Mouse (Mus musculus) T-helper 1 cell (primary cell): Measurements from ENCODE around the gene R3hdm2.

Source experiments
- in situ Hi-C: fragments of 300-600 bp; cut with MboI, MseI; formaldehyde crosslinking; loops from one replicate; pipeline ENCODE4 v1.15.1; 2025; ENCODE audit warnings: high pct_unique_total_duplicates

The R3hdm2 gene

GRCm38 (mm10) chr10:127491128-127491512 is 111.0 kb downstream of the R3hdm2 start:
- in situ Hi-C loops = no loop called here

- in situ Hi-C loops = no loop called here
Measured at GRCm38 (mm10) chr10:127492118-127492517, 112.0 kb downstream of the R3hdm2 start.

GRCm38 (mm10) chr10:127496156-127496555 is 116.0 kb downstream of the R3hdm2 start:
- in situ Hi-C loops = no loop called here

GRCm38 (mm10) chr10:127499516-127499915 is 119.4 kb downstream of the R3hdm2 start:
- in situ Hi-C loops = no loop called here

GRCm38 (mm10) chr10:127500042-127500441 is 119.9 kb downstream of the R3hdm2 start:
- in situ Hi-C loops = no loop called here

GRCm38 (mm10) chr10:127500894-127501893 is 121.1 kb downstream of the R3hdm2 start, which contains the start of gene Stac3:
Gene Stac3, plus strand, starts transcription at chr10:127501686.
- in situ Hi-C loops = no loop called here

- in situ Hi-C loops = loop anchor here (5.0 kb wide), 1 partner anchor 34 kb away; no protein-coding TSS in a partner anchor
Measured at GRCm38 (mm10) chr10:127508239-127508638, 128.1 kb downstream of the R3hdm2 start.

- in situ Hi-C loops = loop anchor here (5.0 kb wide), 1 partner anchor 33 kb away; no protein-coding TSS in a partner anchor
Measured at GRCm38 (mm10) chr10:127509051-127509836, 129.1 kb downstream of the R3hdm2 start.

- in situ Hi-C loops = loop anchor here (5.0 to 10.0 kb wide), 2 partner anchors 32 to 575 kb away; partner anchors contain the start of gene Atp5b
Measured at GRCm38 (mm10) chr10:127509837-127510701, 129.9 kb downstream of the R3hdm2 start.

GRCm38 (mm10) chr10:127510895-127511617 is 130.9 kb downstream of the R3hdm2 start:
- in situ Hi-C loops = loop anchor here (10.0 kb wide), 1 partner anchor 574 kb away; the partner anchor contains the start of gene Atp5b

- in situ Hi-C loops = loop anchor here (10.0 kb wide), 1 partner anchor 573 kb away; the partner anchor contains the start of gene Atp5b
Measured at GRCm38 (mm10) chr10:127511634-127512306, 131.6 kb downstream of the R3hdm2 start.

GRCm38 (mm10) chr10:127512307-127512666 is 132.2 kb downstream of the R3hdm2 start:
- in situ Hi-C loops = loop anchor here (10.0 kb wide), 1 partner anchor 573 kb away; the partner anchor contains the start of gene Atp5b

- in situ Hi-C loops = loop anchor here (10.0 kb wide), 1 partner anchor 572 kb away; the partner anchor contains the start of gene Atp5b
Measured at GRCm38 (mm10) chr10:127512813-127513212, 132.7 kb downstream of the R3hdm2 start.

- in situ Hi-C loops = loop anchor here (10.0 kb wide), 1 partner anchor 571 kb away; the partner anchor contains the start of gene Atp5b
Measured at GRCm38 (mm10) chr10:127513501-127514091, 133.5 kb downstream of the R3hdm2 start.

GRCm38 (mm10) chr10:127514111-127514698 is 134.1 kb downstream of the R3hdm2 start:
- in situ Hi-C loops = loop anchor here (10.0 kb wide), 1 partner anchor 571 kb away; the partner anchor contains the start of gene Atp5b

- in situ Hi-C loops = loop anchor here (10.0 kb wide), 1 partner anchor 570 kb away; the partner anchor contains the start of gene Atp5b
Measured at GRCm38 (mm10) chr10:127514764-127515163, 134.6 kb downstream of the R3hdm2 start, which contains the start of gene Ndufa4l2. Gene Ndufa4l2, plus strand, starts transcription at chr10:127514967.

- in situ Hi-C loops = loop anchor here (10.0 kb wide), 1 partner anchor 569 kb away; the partner anchor contains the start of gene Atp5b
Measured at GRCm38 (mm10) chr10:127515271-127515982, 135.3 kb downstream of the R3hdm2 start.
